Mouse (Mus musculus) heart, adult 8-10 months (tissue): ENCODE measurements around the gene Klhl36. TPM values are rescaled to one million over a fixed set of nuclear protein-coding genes. Genes with fewer than 3 reads are reported as not detected.

Experiments
- DNase-seq: peaks from one replicate; pipeline ENCODE4 v3.0.0; 2022; ENCODE audit warnings: low spot score
- total RNA-seq, 4 experiments: library from RNA; stranded (reverse); gene quantifications; 2 replicates each; pipeline ENCODE4 v1.2.4; 2022

The Klhl36 gene
- total RNA-seq = 1 to 10 TPM; 2.8 to 3.1 (median 2.9) TPM

GRCm38 (mm10) chr8:119861706-119862389 is at the start of gene Klhl36:
Gene Klhl36, plus strand, starts transcription at chr8:119862266.
- DNase-seq = peak; percentile 97

- DNase-seq = peak; percentile 44
Measured at GRCm38 (mm10) chr8:119812650-119813431, 49.2 kb upstream of the Klhl36 start.

- no peak for DNase-seq
Measured at GRCm38 (mm10) chr8:119816219-119816618, 45.8 kb upstream of the Klhl36 start.

GRCm38 (mm10) chr8:119817446-119817845 is 44.6 kb upstream of the Klhl36 start:
- DNase-seq = no peak

GRCm38 (mm10) chr8:119819316-119819715 is 42.8 kb upstream of the Klhl36 start:
- no peak for DNase-seq

- DNase-seq = no peak
Measured at GRCm38 (mm10) chr8:119819976-119820375, 42.1 kb upstream of the Klhl36 start.

- DNase-seq = no peak
Measured at GRCm38 (mm10) chr8:119821691-119822090, 40.4 kb upstream of the Klhl36 start.

- no peak for DNase-seq
Measured at GRCm38 (mm10) chr8:119823278-119823677, 38.8 kb upstream of the Klhl36 start.

GRCm38 (mm10) chr8:119824100-119824499 is 38.0 kb upstream of the Klhl36 start:
- peak; percentile 53 for DNase-seq

- peak; percentile 47 for DNase-seq
Measured at GRCm38 (mm10) chr8:119824809-119825273, 37.2 kb upstream of the Klhl36 start.

- no peak for DNase-seq
Measured at GRCm38 (mm10) chr8:119825950-119826730, 35.9 kb upstream of the Klhl36 start.

- no peak for DNase-seq
Measured at GRCm38 (mm10) chr8:119826982-119827381, 35.1 kb upstream of the Klhl36 start.

- no peak for DNase-seq
Measured at GRCm38 (mm10) chr8:119827721-119828153, 34.3 kb upstream of the Klhl36 start.

- no peak for DNase-seq
Measured at GRCm38 (mm10) chr8:119829015-119829414, 33.1 kb upstream of the Klhl36 start.

GRCm38 (mm10) chr8:119829420-119829819 is 32.6 kb upstream of the Klhl36 start:
- no peak for DNase-seq

GRCm38 (mm10) chr8:119829870-119830580 is 32.0 kb upstream of the Klhl36 start:
- no peak for DNase-seq

GRCm38 (mm10) chr8:119830589-119830988 is 31.5 kb upstream of the Klhl36 start:
- DNase-seq = no peak

- DNase-seq = peak; percentile 53
Measured at GRCm38 (mm10) chr8:119831336-119831995, 30.6 kb upstream of the Klhl36 start.

- DNase-seq = no peak
Measured at GRCm38 (mm10) chr8:119832101-119832617, 29.9 kb upstream of the Klhl36 start.

GRCm38 (mm10) chr8:119832931-119833330 is 29.1 kb upstream of the Klhl36 start:
- DNase-seq = no peak

- DNase-seq = no peak
Measured at GRCm38 (mm10) chr8:119834676-119835075, 27.4 kb upstream of the Klhl36 start.
